Mouse (Mus musculus): ENCODE results near the gene Ackr4.

Ackr4 gene

DNA sequence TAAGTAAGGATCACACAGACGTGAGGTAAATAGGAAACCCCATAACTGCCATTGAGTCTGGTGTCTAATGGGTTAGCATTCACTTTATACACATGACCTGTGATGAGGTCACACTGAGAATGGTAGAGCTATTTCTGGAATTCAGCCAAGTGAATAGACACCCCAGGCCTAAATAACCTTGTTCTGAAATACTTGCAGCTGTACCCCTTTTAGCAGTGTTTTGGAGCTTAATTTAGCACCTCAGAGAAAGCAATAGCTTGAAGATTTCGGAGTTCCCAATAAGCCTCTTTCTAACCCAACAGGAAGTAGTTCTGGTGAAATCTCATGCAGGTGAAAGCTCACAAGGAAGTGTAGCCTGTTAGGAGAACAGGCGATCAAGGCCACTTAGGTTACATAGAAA lies at the start of gene Ackr4:
Gene Ackr4, minus strand, starts transcription at position 101 of the 400 bp plus-strand sequence.
- no peak for DNase-seq (ENCODE audit: low spot score in 2 of 2)

DNA sequence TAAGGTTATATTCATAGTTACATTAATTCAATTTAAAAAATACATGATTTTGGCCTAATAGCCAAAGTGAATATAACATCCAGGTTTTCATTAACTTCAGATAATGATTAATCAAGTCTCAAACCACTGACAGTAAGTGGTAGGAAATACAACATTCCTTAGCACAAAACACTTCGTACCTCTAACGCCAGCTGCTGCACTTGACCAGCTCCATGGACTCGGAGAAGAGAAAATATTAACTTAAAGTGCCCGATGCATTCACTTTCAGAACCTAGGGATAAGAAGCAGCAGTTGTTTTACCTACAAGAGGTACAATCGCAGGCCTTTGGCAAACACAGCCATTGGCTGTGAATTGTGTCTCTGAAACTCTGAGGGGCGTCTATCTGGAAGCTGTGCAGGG lies 45.6 kb upstream of the Ackr4 start:
- no peak for DNase-seq (ENCODE audit: low spot score in 2 of 2)

DNA sequence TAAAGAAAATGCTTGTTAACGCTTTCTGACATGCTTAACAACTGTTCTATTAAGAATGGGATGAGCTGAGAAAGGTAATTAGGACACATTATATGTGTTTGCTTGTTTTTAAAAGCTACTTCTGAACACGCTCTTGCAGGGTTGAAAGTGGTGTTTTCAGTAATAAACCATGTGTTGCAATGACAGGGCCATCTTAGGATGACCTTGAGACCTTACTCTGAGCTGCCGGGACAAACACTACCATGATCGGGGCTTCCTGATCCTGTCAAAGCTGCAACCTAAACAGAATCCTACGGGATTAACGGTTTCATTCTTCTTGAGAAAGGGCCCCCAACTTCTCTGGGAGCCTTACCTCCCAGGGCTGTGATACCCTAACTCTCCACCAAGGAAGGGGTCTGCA lies 44.9 kb upstream of the Ackr4 start:
- DNase-seq (ENCODE audit: low spot score in 2 of 2): no peak

DNA sequence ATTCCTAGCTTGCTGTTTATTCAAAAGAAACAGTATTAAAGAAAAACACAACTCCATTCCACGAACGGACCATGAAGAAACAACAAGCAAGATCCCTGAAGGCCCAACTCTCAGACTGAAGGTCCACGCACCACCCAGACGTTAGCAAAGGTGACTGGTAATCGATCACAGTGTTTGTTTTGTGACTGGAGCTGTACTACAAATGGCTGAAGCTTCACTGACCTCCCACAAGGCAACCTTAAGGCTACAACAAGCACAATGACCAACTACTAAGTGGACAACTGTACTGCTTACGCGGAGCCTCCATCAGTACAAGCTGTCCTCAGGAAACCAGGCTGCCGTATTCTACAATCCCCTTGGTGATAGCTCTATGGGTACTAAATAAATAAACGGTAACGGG lies 43.3 kb upstream of the Ackr4 start:
- no peak for DNase-seq (ENCODE audit: low spot score in 2 of 2)

DNA sequence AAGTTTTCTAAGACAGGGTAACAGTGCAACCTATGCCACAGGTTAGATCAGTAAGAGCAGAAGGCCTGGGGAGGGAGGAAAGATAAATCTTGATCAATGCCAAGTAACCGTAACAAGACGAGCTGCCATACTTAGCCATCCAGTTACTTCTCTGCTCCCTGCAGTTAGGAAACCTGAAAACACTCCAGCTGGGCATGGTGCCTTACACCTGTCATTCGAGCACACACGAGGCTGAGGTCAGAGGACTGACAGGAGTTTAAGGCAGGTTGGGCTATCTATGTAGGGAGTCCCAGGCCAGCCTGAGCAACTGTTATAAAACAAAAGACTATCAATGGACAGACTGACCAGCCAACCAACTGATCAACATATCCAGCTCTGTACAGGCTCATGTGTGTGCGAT lies 39.2 kb upstream of the Ackr4 start:
- DNase-seq (ENCODE audit: low spot score in 2 of 2): no peak

DNA sequence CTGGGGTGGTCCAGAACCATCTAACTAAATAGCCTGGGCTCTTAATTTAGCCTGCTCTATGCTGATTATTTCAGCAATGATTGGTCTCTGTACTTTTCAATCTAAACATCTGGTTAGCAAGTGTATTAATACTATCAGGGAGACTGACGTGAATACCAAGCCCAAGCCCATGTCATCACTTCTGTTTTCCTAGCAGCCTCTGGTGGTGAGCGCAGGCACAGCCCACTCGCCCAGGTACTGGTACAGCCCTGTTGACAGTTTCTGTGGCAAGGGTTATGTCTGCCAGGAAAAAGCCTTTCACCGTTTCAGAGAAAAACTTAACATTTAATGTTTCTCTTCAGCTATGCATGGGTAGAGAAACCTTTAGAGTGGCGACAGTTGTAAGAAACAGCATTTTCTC lies 37.5 kb upstream of the Ackr4 start:
- DNase-seq (ENCODE audit: low spot score in 2 of 2): no peak

DNA sequence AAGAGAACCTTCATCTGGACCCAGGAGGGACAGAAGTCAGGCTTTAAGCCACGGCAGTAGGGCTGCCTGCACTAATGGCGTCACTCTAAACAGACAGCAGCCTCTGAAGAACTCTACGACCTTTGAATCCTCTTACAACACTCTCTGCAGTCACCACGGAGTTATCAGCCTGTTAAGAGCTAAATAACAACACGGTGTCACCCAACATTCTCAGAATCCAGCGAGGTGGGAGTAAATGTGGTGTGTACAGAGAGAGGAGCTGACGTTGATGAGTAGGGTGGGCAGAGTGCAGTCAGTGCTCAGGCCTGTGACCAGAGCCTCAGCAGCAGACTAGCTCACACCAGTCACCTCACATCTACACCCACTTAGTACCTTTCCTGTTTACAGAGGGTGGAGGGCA lies 34.4 kb upstream of the Ackr4 start:
- no peak for DNase-seq (ENCODE audit: low spot score in 2 of 2)

DNA sequence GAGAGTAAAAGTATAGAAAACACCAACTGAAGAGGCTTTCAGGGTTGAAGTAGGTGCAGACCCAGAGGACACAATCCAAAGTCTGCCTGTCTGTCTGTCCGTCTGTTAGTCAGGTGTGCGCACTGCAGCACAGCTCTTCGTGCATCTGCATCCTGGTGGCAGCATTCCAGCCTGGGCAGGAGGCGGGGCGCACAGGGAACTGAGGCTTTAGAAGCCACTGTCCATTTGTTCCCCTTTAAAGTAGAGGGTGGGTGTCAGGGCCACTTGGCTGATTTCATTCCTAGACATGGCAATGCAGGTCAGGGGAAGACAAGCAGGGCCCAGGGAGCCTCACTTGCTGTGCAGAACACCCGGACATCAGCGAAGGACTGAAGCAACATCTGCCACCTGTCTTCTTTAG lies 30.6 kb upstream of the Ackr4 start:
- no peak for DNase-seq (ENCODE audit: low spot score in 2 of 2)

DNA sequence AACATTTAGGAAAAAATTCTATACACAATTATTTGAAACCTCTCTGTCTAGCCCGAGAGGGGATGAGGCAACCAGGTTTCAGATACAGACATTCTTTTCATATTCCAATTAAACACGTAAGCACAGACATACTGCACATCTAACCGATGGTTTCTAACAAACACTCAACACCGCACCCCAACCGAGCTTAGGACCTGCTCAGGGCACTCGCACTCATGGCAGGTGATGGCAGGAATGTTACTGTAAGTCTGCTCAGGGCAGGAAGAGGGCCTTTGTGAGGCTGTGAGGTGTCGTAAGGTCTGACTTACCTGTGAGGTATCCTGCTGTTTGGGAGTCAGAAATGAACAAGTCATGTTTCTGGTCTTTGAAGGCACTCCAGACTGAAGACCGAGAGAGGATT lies 29.8 kb upstream of the Ackr4 start:
- no peak for DNase-seq (ENCODE audit: low spot score in 2 of 2)

DNA sequence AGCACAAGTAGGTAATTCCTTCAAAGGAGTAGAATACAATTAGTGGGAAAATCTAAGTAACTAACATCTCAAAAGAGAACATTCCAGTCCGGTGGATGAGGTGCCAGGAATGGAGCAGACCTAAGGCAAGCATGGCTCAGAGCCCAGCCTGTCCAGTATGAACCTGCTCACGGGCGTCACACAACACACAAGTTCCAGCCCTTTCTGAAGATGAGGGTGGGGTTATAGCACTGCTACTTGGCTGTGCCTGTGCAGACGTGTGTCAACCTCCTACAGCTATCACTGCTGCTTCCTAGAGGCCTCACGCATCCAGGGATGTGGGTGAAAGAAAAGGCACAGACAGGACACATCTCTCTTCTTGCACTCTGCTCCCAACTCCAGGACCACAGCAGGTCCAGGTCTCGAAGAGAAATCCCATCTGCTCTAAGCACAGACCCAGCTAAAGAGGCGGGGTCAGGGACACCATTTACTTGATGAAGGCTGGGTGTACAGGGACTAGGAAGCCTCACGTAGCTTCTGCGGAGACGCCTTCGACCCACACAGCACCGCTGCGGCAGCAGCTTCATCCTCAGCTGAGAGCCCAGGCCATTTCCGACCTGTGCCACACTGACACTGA lies 28.5 kb upstream of the Ackr4 start:
- no peak for DNase-seq (ENCODE audit: low spot score in 2 of 2)

DNA sequence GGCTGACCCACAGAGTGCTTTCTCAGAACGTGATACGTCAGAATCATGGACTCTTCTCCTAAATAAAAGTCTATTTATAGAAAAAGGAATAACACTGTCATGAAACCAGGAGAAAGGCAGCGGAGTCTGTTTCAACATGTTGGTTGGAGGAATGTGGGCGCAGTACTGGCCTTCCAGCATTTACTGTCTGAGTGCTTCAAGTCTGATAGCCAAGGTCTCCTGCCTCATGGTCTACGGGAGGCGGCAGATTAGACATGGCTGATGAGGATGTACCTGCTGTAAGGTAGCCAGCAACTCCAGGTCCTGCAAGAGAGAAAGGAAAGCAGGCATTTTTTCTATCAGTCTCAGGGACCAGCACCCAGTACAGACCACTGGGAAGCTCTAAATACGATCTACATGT lies 25.4 kb upstream of the Ackr4 start:
- DNase-seq (ENCODE audit: low spot score in 2 of 2): no peak

DNA sequence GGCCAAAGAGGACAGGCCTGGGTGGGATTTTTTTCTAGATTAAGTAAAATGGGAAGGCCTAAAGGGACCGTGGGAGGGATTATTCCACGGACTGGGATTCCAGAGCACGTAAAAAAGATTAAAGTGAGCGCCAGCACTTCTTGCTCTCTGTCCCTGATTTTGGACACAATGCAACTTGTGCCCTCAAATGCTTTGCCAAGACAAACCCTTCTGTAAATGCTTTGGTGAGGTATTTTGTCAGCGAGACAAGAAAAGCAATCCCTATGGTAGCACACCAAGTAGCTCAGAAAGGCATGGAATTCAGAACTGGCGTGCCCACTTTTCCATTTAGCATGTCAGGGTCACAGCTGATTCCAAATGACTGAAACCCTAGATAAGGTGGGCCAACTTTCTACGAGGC lies 22.2 kb upstream of the Ackr4 start:
- DNase-seq (ENCODE audit: low spot score in 2 of 2): no peak

DNA sequence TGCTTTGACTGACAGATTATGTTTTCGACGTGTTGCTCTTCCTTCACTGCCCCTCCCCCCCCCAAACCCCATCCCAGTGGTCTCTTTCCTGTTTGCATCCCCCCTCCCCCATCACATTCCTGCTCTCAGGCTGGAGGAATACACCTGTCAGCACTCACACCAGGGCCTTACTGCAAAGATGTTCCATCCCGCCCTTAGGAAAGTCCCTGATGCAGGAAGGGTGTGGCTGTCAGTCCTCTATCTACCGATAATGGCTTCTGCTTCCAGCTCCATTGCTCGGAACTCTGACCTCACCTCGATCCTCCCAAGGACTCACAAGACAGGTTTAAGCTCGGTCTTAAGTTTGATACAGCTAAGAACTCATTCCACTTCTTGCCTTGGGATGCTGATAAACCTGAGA lies 19.9 kb upstream of the Ackr4 start:
- DNase-seq (ENCODE audit: low spot score in 2 of 2): no peak

DNA sequence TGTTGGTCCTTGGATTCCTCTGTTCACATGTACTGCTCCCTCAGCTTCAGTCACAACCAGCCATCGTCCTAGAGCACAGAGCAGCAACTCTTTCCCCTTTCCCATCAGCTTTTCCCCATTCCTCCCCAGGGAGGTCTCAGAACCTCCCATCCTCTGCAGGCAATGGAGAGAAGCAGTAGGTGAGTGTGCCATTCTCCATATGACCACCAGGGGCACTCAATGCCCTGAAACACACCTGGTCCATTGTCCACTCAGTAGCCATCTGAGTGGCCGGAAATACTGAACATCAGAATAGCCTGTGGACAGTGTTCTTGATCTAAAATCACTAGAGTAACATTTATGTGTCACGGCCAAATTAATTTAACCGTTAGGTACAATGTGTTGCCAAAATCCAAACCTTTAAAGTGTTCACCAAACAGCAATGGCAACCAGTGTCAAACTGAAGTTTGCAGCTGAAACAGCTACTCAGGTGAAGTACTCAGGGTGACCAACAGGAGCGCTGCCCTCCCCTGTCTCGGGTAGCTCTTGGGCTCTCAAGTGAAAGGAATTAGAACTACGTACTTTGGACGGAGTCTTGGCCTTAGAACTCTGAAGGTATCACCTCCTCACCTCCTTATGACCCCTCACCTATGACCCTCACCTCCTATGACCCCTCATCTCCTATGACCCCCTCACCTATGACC lies 17.7 kb upstream of the Ackr4 start:
- peak in 1 of 2 experiments; percentile 20 for DNase-seq (ENCODE audit: low spot score in 2 of 2)

DNA sequence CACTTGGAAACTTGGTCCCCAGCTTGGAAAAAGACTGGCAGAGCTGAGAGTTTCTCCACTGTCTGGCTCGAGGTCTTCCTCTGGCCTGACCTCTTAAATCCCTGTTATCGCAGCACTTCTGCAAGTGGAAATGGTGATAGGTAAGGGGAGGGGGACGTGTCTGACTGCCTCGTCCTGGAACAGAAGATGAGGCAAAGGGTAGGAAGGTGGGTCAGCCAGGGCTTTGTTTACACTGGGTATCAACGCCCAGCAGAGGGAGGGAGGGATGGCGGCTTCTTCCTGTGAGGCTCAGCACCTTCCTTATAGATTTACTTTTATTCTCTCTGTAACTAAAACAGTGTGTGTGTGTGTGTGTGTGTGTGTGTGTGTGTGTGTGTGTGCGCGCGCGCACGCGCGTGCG lies 16.1 kb upstream of the Ackr4 start:
- no peak for DNase-seq (ENCODE audit: low spot score in 2 of 2)

DNA sequence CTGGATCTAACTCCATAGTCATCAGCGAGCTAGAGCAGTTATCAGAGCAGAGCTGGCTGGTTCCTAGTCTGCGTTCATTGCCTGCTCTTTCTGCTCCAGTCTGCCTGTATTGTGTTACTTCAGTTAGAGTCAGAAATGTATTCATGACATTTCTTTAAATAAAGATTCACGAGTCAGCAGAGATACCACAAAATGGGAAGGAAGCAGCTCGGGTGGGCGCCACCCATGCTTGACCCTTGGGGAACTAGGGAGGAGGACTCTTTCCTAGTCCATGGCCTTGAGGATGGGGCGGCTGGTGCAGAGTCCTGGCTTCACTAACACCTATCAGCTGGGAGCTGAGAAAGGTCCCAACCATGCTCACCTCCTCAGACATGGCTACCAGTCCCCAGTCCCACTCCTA lies 13.6 kb upstream of the Ackr4 start:
- no peak for DNase-seq (ENCODE audit: low spot score in 2 of 2)

DNA sequence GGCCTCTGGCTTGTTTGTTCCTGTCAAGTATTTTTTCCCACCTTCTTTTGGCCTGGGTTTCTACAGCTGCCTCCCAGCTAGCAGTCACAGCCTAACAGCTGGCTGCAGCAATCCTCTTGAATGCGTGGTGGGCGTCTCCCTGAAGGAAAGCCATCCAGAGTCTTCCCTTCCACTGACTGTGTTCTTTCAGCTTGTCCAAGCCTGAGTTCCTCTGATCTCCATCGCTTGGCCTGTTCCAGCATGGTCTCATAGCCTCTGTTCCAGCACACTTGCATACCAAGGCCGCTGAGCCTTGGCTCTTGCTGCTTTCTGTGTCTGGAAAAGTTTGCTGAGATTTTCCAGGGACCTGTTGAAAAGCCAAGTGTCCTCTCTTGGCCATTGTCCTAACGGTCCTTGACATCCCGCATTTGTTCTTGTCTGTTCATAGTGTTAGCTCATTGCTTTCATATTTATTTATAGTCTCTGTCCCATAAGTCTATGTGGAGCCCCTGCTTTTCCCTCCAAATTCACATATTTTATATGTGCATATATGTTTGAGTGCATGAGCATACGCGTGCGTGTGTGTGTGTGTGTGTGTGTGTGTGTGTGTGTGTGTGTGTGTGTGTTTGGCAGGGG lies 3.5 kb upstream of the Ackr4 start:
- no peak for DNase-seq (ENCODE audit: low spot score in 2 of 2)

DNA sequence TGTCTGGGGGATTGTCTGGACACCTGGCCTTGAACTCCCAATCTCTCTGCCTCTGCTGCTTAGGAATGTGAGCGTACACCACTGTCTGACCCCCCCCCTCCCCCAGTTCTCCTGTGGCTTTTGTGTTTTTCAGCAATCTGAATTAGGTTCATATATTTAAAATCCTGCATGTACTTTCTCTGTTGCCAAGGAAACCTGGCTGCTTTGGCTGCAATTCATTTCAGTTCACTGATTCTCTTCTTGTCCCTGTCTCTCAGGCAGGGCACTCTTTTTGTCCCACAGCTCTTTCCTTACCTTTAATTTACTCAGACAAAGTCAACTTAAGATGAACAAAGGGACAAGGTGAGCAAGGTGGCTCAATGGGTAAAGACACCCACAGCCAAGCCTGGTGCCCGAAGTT lies 1.4 kb upstream of the Ackr4 start:
- DNase-seq (ENCODE audit: low spot score in 2 of 2): no peak

DNA sequence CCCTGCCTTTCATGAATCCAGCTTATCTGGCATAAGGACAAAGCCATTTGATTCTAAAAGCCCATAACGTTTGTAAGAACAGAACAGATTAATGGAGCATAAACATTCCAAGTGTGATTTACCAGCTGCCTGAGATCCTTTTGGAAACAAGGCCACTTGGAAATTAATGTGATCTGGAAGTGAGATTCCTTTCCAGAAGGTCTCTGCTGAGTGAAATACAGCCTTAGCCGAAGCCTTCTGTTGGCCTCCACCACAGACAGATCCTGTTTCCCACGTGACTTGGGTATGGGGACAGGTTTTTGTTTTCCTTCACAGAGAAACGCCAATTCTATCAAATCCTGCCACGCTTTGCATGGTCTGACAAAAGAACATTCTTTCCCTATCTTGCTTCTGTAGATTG lies 3.1 kb downstream of the Ackr4 start:
- no peak for DNase-seq (ENCODE audit: low spot score in 2 of 2)

DNA sequence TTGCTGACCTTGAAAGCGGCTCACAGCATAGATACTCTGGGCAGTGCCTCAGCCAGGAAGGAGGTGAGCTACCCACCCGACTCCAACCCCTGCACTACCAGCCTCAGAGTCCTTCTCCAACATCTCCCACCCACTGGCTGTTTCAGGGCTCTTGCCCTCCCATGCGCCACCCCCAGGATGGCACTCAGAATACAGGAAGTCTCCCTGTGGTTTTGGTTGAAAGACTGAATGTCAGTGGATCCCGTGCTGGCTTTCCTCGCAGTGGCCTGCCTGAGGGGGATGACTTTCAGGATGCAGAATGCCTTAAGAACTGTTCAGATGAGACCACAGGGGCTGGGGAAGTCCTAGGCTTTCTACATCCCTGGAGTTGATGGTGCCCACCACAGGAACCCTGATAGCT lies 3.6 kb downstream of the Ackr4 start:
- DNase-seq (ENCODE audit: low spot score in 2 of 2): no peak

DNA sequence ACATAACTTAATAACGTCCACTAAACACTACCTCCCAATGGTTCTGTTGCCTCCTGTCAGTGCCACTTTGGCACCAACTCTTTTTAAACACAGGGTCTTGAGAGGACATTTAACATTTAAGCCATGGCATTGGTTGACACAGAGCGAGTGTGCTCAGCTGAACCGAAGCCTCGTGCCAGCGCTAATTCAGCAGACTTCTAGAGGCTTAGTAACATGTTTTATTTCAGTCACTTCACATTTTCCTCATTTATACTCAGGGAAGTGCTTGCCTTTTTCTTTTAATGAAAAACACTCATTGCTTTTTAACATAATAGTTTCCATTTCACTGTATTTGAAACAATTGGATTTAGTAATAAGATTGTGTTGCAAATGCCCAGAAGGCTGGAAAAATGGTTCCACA lies 17.6 kb downstream of the Ackr4 start:
- DNase-seq (ENCODE audit: low spot score in 2 of 2): no peak

DNA sequence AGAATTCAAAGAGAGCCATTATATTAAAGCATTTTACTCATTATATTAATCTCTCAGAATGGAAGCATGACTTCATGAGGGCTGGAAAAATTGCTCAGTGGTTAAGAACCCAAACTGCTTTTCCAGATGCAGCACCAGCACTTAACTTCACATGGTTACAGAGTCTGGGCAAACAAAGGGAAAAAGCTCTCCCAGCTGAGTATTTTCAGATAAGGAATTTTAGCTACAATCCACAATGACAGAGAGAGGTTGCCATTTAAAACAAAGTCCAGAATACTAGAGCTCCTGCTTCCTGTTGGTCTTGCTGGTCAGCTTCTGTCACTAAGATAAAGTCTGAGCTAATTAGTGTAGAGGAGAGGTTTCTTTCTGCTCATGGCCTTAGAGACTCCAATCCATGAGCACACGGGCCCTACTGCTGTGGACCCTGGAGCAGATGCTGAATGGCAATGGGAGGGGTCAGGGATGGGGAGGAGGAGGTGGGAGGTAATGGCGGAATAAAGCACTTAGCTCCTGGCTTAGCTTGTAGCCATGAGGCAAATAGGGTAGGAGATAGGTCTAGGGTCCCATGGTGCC lies 18.1 kb downstream of the Ackr4 start:
- no peak for DNase-seq (ENCODE audit: low spot score in 2 of 2)

DNA sequence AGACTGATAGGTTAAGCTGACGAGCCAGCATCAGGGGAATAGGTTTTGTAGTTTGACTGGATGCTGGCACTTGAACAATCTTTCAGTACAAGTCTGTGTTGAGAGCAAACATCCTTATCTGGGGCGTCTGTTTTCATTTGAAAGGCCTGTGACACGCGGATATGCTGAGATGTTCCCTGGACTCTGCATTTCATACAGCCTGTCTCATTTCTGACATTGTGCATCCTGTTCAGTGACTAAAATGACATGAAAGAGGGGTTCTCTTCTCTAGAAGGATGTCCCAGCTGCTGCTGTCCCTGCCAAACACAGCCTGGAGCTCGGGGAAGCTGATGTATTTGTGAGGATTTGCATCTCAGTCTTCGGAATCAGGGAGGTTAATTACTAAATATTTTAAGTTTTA lies 19.3 kb downstream of the Ackr4 start:
- no peak for DNase-seq (ENCODE audit: low spot score in 2 of 2)

Data from spleen, postnatal 10 days (tissue).